Mouse (Mus musculus) macrophage (primary cell): ENCODE measurements around the gene Cib2. TPM values are rescaled to one million over a fixed set of nuclear protein-coding genes. Genes with fewer than 3 reads are reported as not detected.

Experiments
- H3K27ac ChIP-seq: fragments of 350-480 bp; formaldehyde crosslinking; 2 replicates; pipeline ENCODE4 v1.9.0; 2021
- H3K36me3 ChIP-seq: fragments of 350-480 bp; formaldehyde crosslinking; 2 replicates; pipeline ENCODE4 v1.9.0; 2021; ENCODE audit errors: inconsistent target
- H3K4me3 ChIP-seq: fragments of 350-480 bp; formaldehyde crosslinking; 2 replicates; pipeline ENCODE4 v1.9.0; 2021; ENCODE audit errors: inconsistent target
- H3K79me2 ChIP-seq: fragments of 350-480 bp; formaldehyde crosslinking; 2 replicates; pipeline ENCODE4 v1.9.0; 2021; ENCODE audit errors: inconsistent target
- WGBS: methylation state at CpG from one replicate; pipeline ENCODE4 v1.1.7; 2026; ENCODE audit warnings: inconsistent platforms; ENCODE audit not compliant: missing documents; 5-methylcytosine and 5-hydroxymethylcytosine counted together
- polyA plus RNA-seq: library from polyadenylated mRNA; stranded (reverse); fragments of 250-400 nt; gene quantifications from 3 replicates; pipeline ENCODE4 v1.2.4, GENCODE M21; 2018; ENCODE audit warnings: inconsistent platforms

Gene Cib2
- polyA plus RNA-seq, 1 experiment from 2014 or later = 2.3 TPM

GRCm38 (mm10) chr9:54536236-54536635, 23.8 kb downstream of the Cib2 start:
- Histone ChIP-seq H3K79me2 (no peaks in the 10 kb centered on the region), H3K4me3 (no peak overlapping the region), H3K27ac (no peak overlapping the region), H3K36me3 (no peaks in the 10 kb centered on the region)
- 89% methylated on average over 7 of the region's 7 CpGs for WGBS

GRCm38 (mm10) chr9:54533975-54534374, 26.0 kb downstream of the Cib2 start:
- WGBS = 89% methylated on average over 5 of the region's 5 CpGs

GRCm38 (mm10) chr9:54532926-54533325, 27.1 kb downstream of the Cib2 start:
- no peak overlapping the region for H3K4me3 ChIP-seq
- H3K27ac ChIP-seq = no peak overlapping the region
- H3K79me2 ChIP-seq = no peaks in the 10 kb centered on the region
- WGBS = 92% methylated on average over 2 of the region's 2 CpGs
- H3K36me3 ChIP-seq = no peaks in the 10 kb centered on the region

More at GRCm38 (mm10) chr9:54533975-54534374, 26.0 kb downstream of the Cib2 start:
- Histone ChIP-seq H3K27ac (no peak overlapping the region), H3K79me2 (no peaks in the 10 kb centered on the region), H3K36me3 (no peaks in the 10 kb centered on the region), H3K4me3 (no peak overlapping the region)

GRCm38 (mm10) chr9:54531421-54531820, 28.6 kb downstream of the Cib2 start:
- Histone ChIP-seq H3K27ac (no peak overlapping the region), H3K79me2 (no peaks in the 10 kb centered on the region), H3K4me3 (no peak overlapping the region), H3K36me3 (no peaks in the 10 kb centered on the region)

GRCm38 (mm10) chr9:54530836-54531235, 29.2 kb downstream of the Cib2 start:
- no peak overlapping the region for H3K4me3 ChIP-seq
- H3K36me3 ChIP-seq = no peaks in the 10 kb centered on the region
- no peak overlapping the region for H3K27ac ChIP-seq
- WGBS = 86% methylated on average over 5 of the region's 6 CpGs
- no peaks in the 10 kb centered on the region for H3K79me2 ChIP-seq

- Histone ChIP-seq H3K27ac (no peak overlapping the region), H3K79me2 (no peaks in the 10 kb centered on the region), H3K4me3 (no peak overlapping the region), H3K36me3 (no peaks in the 10 kb centered on the region)
- WGBS = 92% methylated on average over 2 of the region's 2 CpGs
Measured at GRCm38 (mm10) chr9:54529950-54530349, 30.1 kb downstream of the Cib2 start.

- H3K27ac ChIP-seq = no peak overlapping the region
- no peaks in the 10 kb centered on the region for H3K79me2 ChIP-seq
- no peak overlapping the region for H3K4me3 ChIP-seq
- H3K36me3 ChIP-seq = no peaks in the 10 kb centered on the region
- WGBS = 87% methylated on average over 7 of the region's 7 CpGs
Measured at GRCm38 (mm10) chr9:54527694-54528093, 32.3 kb downstream of the Cib2 start.

- Histone ChIP-seq H3K27ac (no peak overlapping the region), H3K36me3 (no peaks in the 10 kb centered on the region), H3K4me3 (no peak overlapping the region), H3K79me2 (no peaks in the 10 kb centered on the region)
- 85% methylated on average over 4 of the region's 4 CpGs for WGBS
Measured at GRCm38 (mm10) chr9:54520286-54520685, 39.7 kb downstream of the Cib2 start.

- Histone ChIP-seq H3K79me2 (no peaks in the 10 kb centered on the region), H3K36me3 (no peaks in the 10 kb centered on the region), H3K4me3 (no peak overlapping the region), H3K27ac (no peak overlapping the region)
- WGBS = 83% methylated on average over 7 of the region's 7 CpGs
Measured at GRCm38 (mm10) chr9:54518921-54519320, 41.1 kb downstream of the Cib2 start.

GRCm38 (mm10) chr9:54515991-54516390, 44.0 kb downstream of the Cib2 start:
- no peaks in the 10 kb centered on the region for H3K79me2 ChIP-seq
- no peak overlapping the region for H3K27ac ChIP-seq
- no peaks in the 10 kb centered on the region for H3K36me3 ChIP-seq
- 87% methylated on average over 2 of the region's 2 CpGs for WGBS
- no peak overlapping the region for H3K4me3 ChIP-seq

- Histone ChIP-seq H3K36me3 (no peaks in the 10 kb centered on the region), H3K4me3 (no peak overlapping the region), H3K27ac (no peak overlapping the region), H3K79me2 (peaks cover 25% of the 10 kb centered on the region; the same call in 1 of the 2 replicates)
- 56% methylated on average over 12 of the region's 12 CpGs for WGBS
Measured at GRCm38 (mm10) chr9:54502873-54503272, 57.1 kb downstream of the Cib2 start.

- H3K4me3 ChIP-seq = peak overlapping the region; percentile 13; the same call in 1 of the 2 replicates
- peaks cover 33% of the 10 kb centered on the region; the same call in 1 of the 2 replicates for H3K79me2 ChIP-seq
- WGBS = 3% methylated on average over 11 of the region's 13 CpGs
- H3K36me3 ChIP-seq = no peaks in the 10 kb centered on the region
- H3K27ac ChIP-seq = no peak overlapping the region
Measured at GRCm38 (mm10) chr9:54502111-54502495, 57.9 kb downstream of the Cib2 start.

GRCm38 (mm10) chr9:54501453-54502110, 58.4 kb downstream of the Cib2 start, which contains the start of gene Dmxl2:
Gene Dmxl2, minus strand, starts transcription at chr9:54501626.
- Histone ChIP-seq H3K79me2 (peaks cover 38% of the 10 kb centered on the region; the same call in 1 of the 2 replicates), H3K27ac (no peak within 1 kb of the TSS), H3K4me3 (peak within 1 kb of the TSS; percentile 40), H3K36me3 (no peaks in the 10 kb centered on the region)
- 2% methylated on average over 37 of the region's 99 CpGs for WGBS

GRCm38 (mm10) chr9:54500832-54501452, 59.1 kb downstream of the Cib2 start:
- H3K4me3 ChIP-seq = peak overlapping the region; percentile 40
- no peak overlapping the region for H3K27ac ChIP-seq
- WGBS = under 1% methylated on average over 43 of the region's 43 CpGs
- H3K36me3 ChIP-seq = no peaks in the 10 kb centered on the region
- peaks cover 45% of the 10 kb centered on the region; the same call in 1 of the 2 replicates for H3K79me2 ChIP-seq

- H3K36me3 ChIP-seq = no peaks in the 10 kb centered on the region
- H3K79me2 ChIP-seq = peaks cover 56% of the 10 kb centered on the region; the same call in 1 of the 2 replicates
- 70% methylated on average over 1 of the region's 3 CpGs for WGBS
- no peak overlapping the region for H3K27ac ChIP-seq
- no peak overlapping the region for H3K4me3 ChIP-seq
Measured at GRCm38 (mm10) chr9:54499791-54500190, 60.2 kb downstream of the Cib2 start.
